Mouse (Mus musculus): Measurements from ENCODE around the gene Fbln5. TPM values are rescaled to one million over a fixed set of nuclear protein-coding genes. Genes with fewer than 3 reads are reported as not detected.

The Fbln5 gene
- total RNA-seq, 1 experiment, result 0.76 TPM

GRCm38 (mm10) chr12:101794458-101794857 lies 24.4 kb downstream of the Fbln5 start:
- no peaks in the 10 kb centered on the region for H3K9me3 ChIP-seq (ENCODE audit: control insufficient read depth, insufficient read depth, low read depth, low read length)
- in situ Hi-C loops (cut with MboI; ENCODE audit: low sequenced_read_pairs in 2 of 2, unreplicated experiment in 2 of 2), result no loop called here
- no peak overlapping the region for H3K4me3 ChIP-seq (ENCODE audit: insufficient read depth in 1 of 2, low read depth in 1 of 2, low read length in 2 of 2, poor library complexity in 1 of 2, severe bottlenecking in 1 of 2)
- TF ChIP-seq MAFK (IDR thresholded peaks at IDR 0.05; ENCODE audit: insufficient read depth, low read depth, low read length) (no peak), ZC3H11A (IDR thresholded peaks at IDR 0.05; ENCODE audit: borderline replicate concordance, low read depth, low read length) (no peak), ZNF384 (IDR thresholded peaks at IDR 0.05; ENCODE audit: low read depth, low read length) (no peak), CHD2 (IDR thresholded peaks at IDR 0.05; ENCODE audit: low read depth, low read length) (no peak), HCFC1 (IDR thresholded peaks at IDR 0.05; ENCODE audit: borderline replicate concordance, insufficient read depth, low read length) (no peak)
- no peaks in the 10 kb centered on the region for H3K4me1 ChIP-seq (ENCODE audit: control insufficient read depth in 2 of 2, insufficient read depth in 2 of 2, low read length in 2 of 2, poor library complexity in 1 of 2)
- no peak for DNase-seq (ENCODE audit: low read depth, low spot score)
- no peak overlapping the region for H3K27ac ChIP-seq (ENCODE audit: insufficient read depth, low read depth, low read length, poor library complexity, severe bottlenecking)
- no peaks in the 10 kb centered on the region for H3K36me3 ChIP-seq (ENCODE audit: control insufficient read depth, insufficient read depth, low read length, poor library complexity, severe bottlenecking)
- no peak overlapping the region for H3K9ac ChIP-seq (ENCODE audit: insufficient read depth, low read depth, low read length, poor library complexity, severe bottlenecking)

- H3K4me1 ChIP-seq (ENCODE audit: control insufficient read depth in 2 of 2, insufficient read depth in 2 of 2, low read length in 2 of 2, poor library complexity in 1 of 2), result no peaks in the 10 kb centered on the region
- no peak overlapping the region for H3K4me3 ChIP-seq (ENCODE audit: insufficient read depth in 1 of 2, low read depth in 1 of 2, low read length in 2 of 2, poor library complexity in 1 of 2, severe bottlenecking in 1 of 2)
- no peaks in the 10 kb centered on the region for H3K36me3 ChIP-seq (ENCODE audit: control insufficient read depth, insufficient read depth, low read length, poor library complexity, severe bottlenecking)
- DNase-seq (ENCODE audit: low read depth, low spot score), result no peak
- TF ChIP-seq ZC3H11A (IDR thresholded peaks at IDR 0.05; ENCODE audit: borderline replicate concordance, low read depth, low read length), result no peak
- TF ChIP-seq CHD2 (IDR thresholded peaks at IDR 0.05; ENCODE audit: low read depth, low read length), result no peak
- TF ChIP-seq HCFC1 (IDR thresholded peaks at IDR 0.05; ENCODE audit: borderline replicate concordance, insufficient read depth, low read length), result no peak
- no peak for TF ChIP-seq MAFK (IDR thresholded peaks at IDR 0.05; ENCODE audit: insufficient read depth, low read depth, low read length)
- TF ChIP-seq ZNF384 (IDR thresholded peaks at IDR 0.05; ENCODE audit: low read depth, low read length), result no peak
- no peak overlapping the region for H3K9ac ChIP-seq (ENCODE audit: insufficient read depth, low read depth, low read length, poor library complexity, severe bottlenecking)
- H3K27ac ChIP-seq (ENCODE audit: insufficient read depth, low read depth, low read length, poor library complexity, severe bottlenecking), result no peak overlapping the region
- in situ Hi-C loops (cut with MboI; ENCODE audit: low sequenced_read_pairs in 2 of 2, unreplicated experiment in 2 of 2), result no loop called here
- H3K9me3 ChIP-seq (ENCODE audit: control insufficient read depth, insufficient read depth, low read depth, low read length), result no peaks in the 10 kb centered on the region
These were observed 25.6 kb downstream of the Fbln5 start for GRCm38 (mm10) chr12:101793221-101793621.

DNA sequence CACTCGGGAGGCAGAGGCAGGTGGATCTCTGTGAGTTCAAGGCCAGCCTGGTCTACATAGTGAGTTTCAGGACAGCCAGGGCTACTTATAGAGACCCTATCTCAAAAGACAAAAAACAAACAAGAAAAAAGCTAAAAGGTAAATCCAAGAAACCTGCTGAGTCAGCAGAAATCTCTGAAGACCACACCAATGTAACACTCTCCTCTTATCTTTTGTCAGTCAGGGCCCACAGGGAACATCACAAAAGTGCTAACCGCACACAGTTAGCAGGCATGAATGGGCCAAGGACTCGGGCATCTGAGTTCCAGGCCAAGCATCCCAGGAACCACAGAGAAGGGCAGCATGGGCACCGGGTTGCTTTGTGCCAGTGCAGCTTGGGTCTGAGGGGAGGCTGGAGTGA lies 26.2 kb downstream of the Fbln5 start:
- in situ Hi-C loops (cut with MboI; ENCODE audit: low sequenced_read_pairs in 2 of 2, unreplicated experiment in 2 of 2), result no loop called here
- Histone ChIP-seq H3K27ac (ENCODE audit: insufficient read depth, low read depth, low read length, poor library complexity, severe bottlenecking) (no peak overlapping the region), H3K9ac (ENCODE audit: insufficient read depth, low read depth, low read length, poor library complexity, severe bottlenecking) (no peak overlapping the region), H3K4me1 (ENCODE audit: control insufficient read depth in 2 of 2, insufficient read depth in 2 of 2, low read length in 2 of 2, poor library complexity in 1 of 2) (no peaks in the 10 kb centered on the region), H3K4me3 (ENCODE audit: insufficient read depth in 1 of 2, low read depth in 1 of 2, low read length in 2 of 2, poor library complexity in 1 of 2, severe bottlenecking in 1 of 2) (no peak overlapping the region), H3K9me3 (ENCODE audit: control insufficient read depth, insufficient read depth, low read depth, low read length) (no peaks in the 10 kb centered on the region), H3K36me3 (ENCODE audit: control insufficient read depth, insufficient read depth, low read length, poor library complexity, severe bottlenecking) (no peaks in the 10 kb centered on the region)
- DNase-seq (ENCODE audit: low read depth, low spot score), result no peak
- TF ChIP-seq ZNF384 (IDR thresholded peaks at IDR 0.05; ENCODE audit: low read depth, low read length), result no peak
- no peak for TF ChIP-seq ZC3H11A (IDR thresholded peaks at IDR 0.05; ENCODE audit: borderline replicate concordance, low read depth, low read length)
- TF ChIP-seq MAFK (IDR thresholded peaks at IDR 0.05; ENCODE audit: insufficient read depth, low read depth, low read length), result peak; percentile 99

DNA sequence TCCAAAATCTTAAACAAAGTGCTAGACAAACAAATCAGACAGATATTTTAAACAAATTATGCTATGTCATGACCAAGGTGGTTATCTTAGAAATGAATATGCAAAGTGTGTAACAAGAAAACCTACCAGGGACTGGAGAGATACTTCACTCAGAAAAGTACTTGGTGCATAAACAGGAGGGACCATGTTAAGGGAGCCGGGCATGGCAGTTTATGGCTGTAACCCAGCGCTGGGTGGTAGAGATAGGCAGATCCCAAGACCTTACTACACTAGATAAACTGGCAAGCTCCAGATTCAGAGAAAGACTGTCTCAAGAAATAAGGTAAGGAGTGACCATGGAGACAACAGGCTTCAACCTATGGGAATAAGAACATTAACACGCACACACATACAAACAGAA lies 29.1 kb downstream of the Fbln5 start:
- Histone ChIP-seq H3K4me1 (ENCODE audit: control insufficient read depth in 2 of 2, insufficient read depth in 2 of 2, low read length in 2 of 2, poor library complexity in 1 of 2) (no peaks in the 10 kb centered on the region), H3K27ac (ENCODE audit: insufficient read depth, low read depth, low read length, poor library complexity, severe bottlenecking) (no peak overlapping the region), H3K4me3 (ENCODE audit: insufficient read depth in 1 of 2, low read depth in 1 of 2, low read length in 2 of 2, poor library complexity in 1 of 2, severe bottlenecking in 1 of 2) (no peak overlapping the region), H3K9ac (ENCODE audit: insufficient read depth, low read depth, low read length, poor library complexity, severe bottlenecking) (no peak overlapping the region), H3K36me3 (ENCODE audit: control insufficient read depth, insufficient read depth, low read length, poor library complexity, severe bottlenecking) (no peaks in the 10 kb centered on the region), H3K9me3 (ENCODE audit: control insufficient read depth, insufficient read depth, low read depth, low read length) (no peaks in the 10 kb centered on the region)
- DNase-seq (ENCODE audit: low read depth, low spot score), result no peak
- TF ChIP-seq MAFK (IDR thresholded peaks at IDR 0.05; ENCODE audit: insufficient read depth, low read depth, low read length) (no peak), ZNF384 (IDR thresholded peaks at IDR 0.05; ENCODE audit: low read depth, low read length) (no peak), CHD2 (IDR thresholded peaks at IDR 0.05; ENCODE audit: low read depth, low read length) (no peak), ZC3H11A (IDR thresholded peaks at IDR 0.05; ENCODE audit: borderline replicate concordance, low read depth, low read length) (no peak), HCFC1 (IDR thresholded peaks at IDR 0.05; ENCODE audit: borderline replicate concordance, insufficient read depth, low read length) (no peak)
- in situ Hi-C loops (cut with MboI; ENCODE audit: low sequenced_read_pairs in 2 of 2, unreplicated experiment in 2 of 2), result no loop called here

DNA sequence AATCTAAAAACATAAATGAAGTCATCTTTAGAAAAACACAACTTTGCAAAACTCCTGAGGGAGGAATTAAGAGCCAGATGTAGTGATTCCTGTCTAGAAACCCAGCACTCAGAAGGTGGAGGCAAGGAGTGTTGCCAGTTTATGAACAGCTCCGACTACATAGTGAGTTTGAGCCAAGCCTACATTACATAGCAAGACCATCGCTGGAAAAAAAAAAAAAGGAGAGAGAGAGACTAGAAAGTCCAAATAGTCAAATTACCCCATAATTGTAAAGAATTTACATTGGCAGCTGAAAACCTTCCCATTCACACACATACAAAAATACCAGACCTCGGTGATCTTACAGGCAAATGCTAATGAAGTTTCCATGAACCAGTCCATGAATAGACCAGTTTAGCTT lies 29.6 kb downstream of the Fbln5 start:
- H3K27ac ChIP-seq (ENCODE audit: insufficient read depth, low read depth, low read length, poor library complexity, severe bottlenecking), result no peak overlapping the region
- no peak for DNase-seq (ENCODE audit: low read depth, low spot score)
- no peak overlapping the region for H3K4me3 ChIP-seq (ENCODE audit: insufficient read depth in 1 of 2, low read depth in 1 of 2, low read length in 2 of 2, poor library complexity in 1 of 2, severe bottlenecking in 1 of 2)
- TF ChIP-seq ZNF384 (IDR thresholded peaks at IDR 0.05; ENCODE audit: low read depth, low read length), result no peak
- no peak for TF ChIP-seq ZC3H11A (IDR thresholded peaks at IDR 0.05; ENCODE audit: borderline replicate concordance, low read depth, low read length)
- no peak for TF ChIP-seq CHD2 (IDR thresholded peaks at IDR 0.05; ENCODE audit: low read depth, low read length)
- TF ChIP-seq HCFC1 (IDR thresholded peaks at IDR 0.05; ENCODE audit: borderline replicate concordance, insufficient read depth, low read length), result no peak
- TF ChIP-seq MAFK (IDR thresholded peaks at IDR 0.05; ENCODE audit: insufficient read depth, low read depth, low read length), result no peak
- H3K4me1 ChIP-seq (ENCODE audit: control insufficient read depth in 2 of 2, insufficient read depth in 2 of 2, low read length in 2 of 2, poor library complexity in 1 of 2), result no peaks in the 10 kb centered on the region
- H3K9me3 ChIP-seq (ENCODE audit: control insufficient read depth, insufficient read depth, low read depth, low read length), result no peaks in the 10 kb centered on the region
- in situ Hi-C loops (cut with MboI; ENCODE audit: low sequenced_read_pairs in 2 of 2, unreplicated experiment in 2 of 2), result no loop called here
- H3K36me3 ChIP-seq (ENCODE audit: control insufficient read depth, insufficient read depth, low read length, poor library complexity, severe bottlenecking), result no peaks in the 10 kb centered on the region
- no peak overlapping the region for H3K9ac ChIP-seq (ENCODE audit: insufficient read depth, low read depth, low read length, poor library complexity, severe bottlenecking)

Measured in ES-E14 (cell line).